Mouse (Mus musculus) limb, embryonic 12.5 days (tissue): ENCODE measurements around the gene Fam136a. TPM values are rescaled to one million over a fixed set of nuclear protein-coding genes. Genes with fewer than 3 reads are reported as not detected.
A peak's percentile ranks its signal among the peaks of the same experiment; 100 is the strongest.

Experiments
- ATAC-seq: fragments of 200-750 bp; cut with Nextera tagmentation; 2 replicates; pipeline ENCODE4 v1.8.0; 2017; ENCODE audit warnings: low read depth, moderate TSS enrichment; ENCODE audit not compliant: insufficient number of reproducible peaks, insufficient read depth, low FRiP score, low TSS enrichment
- H3K27ac ChIP-seq: fragments of 300-500 bp; sonication (generic); 2 replicates; pipeline ENCODE4 v1.5.1; 2016; ENCODE audit warnings: mild to moderate bottlenecking, moderate library complexity
- H3K27me3 ChIP-seq: fragments of 300-500 bp; sonication (generic); 2 replicates; pipeline ENCODE4 v1.6.1; 2016; ENCODE audit warnings: mild to moderate bottlenecking, moderate library complexity
- H3K36me3 ChIP-seq: fragments of 300-500 bp; sonication (generic); 2 replicates; pipeline ENCODE4 v1.6.1; 2016; ENCODE audit warnings: mild to moderate bottlenecking, moderate library complexity
- H3K4me1 ChIP-seq: fragments of 300-500 bp; sonication (generic); replicated peaks from 2 replicates; pipeline ENCODE4 v1.6.1; 2016
- H3K4me2 ChIP-seq: fragments of 300-500 bp; sonication (generic); 2 replicates; pipeline ENCODE4 v1.6.1; 2016; ENCODE audit warnings: mild to moderate bottlenecking, moderate library complexity
- H3K4me3 ChIP-seq: fragments of 300-500 bp; sonication (generic); replicated peaks from 2 replicates; pipeline ENCODE4 v1.5.1; 2016; ENCODE audit warnings: mild to moderate bottlenecking
- H3K9ac ChIP-seq: fragments of 300-500 bp; sonication (generic); replicated peaks from 2 replicates; pipeline ENCODE4 v1.6.1; 2016; ENCODE audit warnings: mild to moderate bottlenecking, moderate library complexity
- H3K9me3 ChIP-seq: fragments of 300-500 bp; sonication (generic); 2 replicates; pipeline ENCODE4 v1.6.1; 2016; ENCODE audit warnings: mild to moderate bottlenecking, moderate library complexity
- WGBS: fragments of 180-500 bp; shearing (Covaris S2); methylation state at CpG from one replicate; pipeline ENCODE4 v1.1.7; 2016; 5-methylcytosine and 5-hydroxymethylcytosine counted together
- polyA plus RNA-seq: library from polyadenylated mRNA; unstranded; fragments of >200 nt; fragmentation: Nextera tagmentation; extraction: Ambion mirVana; gene quantifications from 2 replicates; pipeline ENCODE4 v1.2.1, GENCODE M21; 2016

Fam136a gene
- polyA plus RNA-seq, 1 experiment from 2014 or later: 145 TPM

- Histone ChIP-seq H3K9me3 (no peaks in the 10 kb centered on the region), H3K4me1 (peaks cover 23% of the 10 kb centered on the region), H3K4me2 (peak overlapping the region; percentile 90), H3K27me3 (0 out of 2 replicates have a peak, but pooled peaks cover 3% of the 10 kb centered on the region), H3K27ac (no peak overlapping the region; the same call in 1 of the 2 replicates), H3K4me3 (peak overlapping the region; percentile 87), H3K9ac (peak overlapping the region; percentile 81), H3K36me3 (peaks cover 16% of the 10 kb centered on the region)
- WGBS: 7% methylated on average over 14 of the region's 14 CpGs
- no peak for ATAC-seq
These were observed 32.0 kb downstream of the Fam136a start for GRCm38 (mm10) chr6:86397257-86397980.

- H3K9me3 ChIP-seq: no peaks in the 10 kb centered on the region
- ATAC-seq: no peak
- no peak overlapping the region for H3K4me3 ChIP-seq
- H3K27me3 ChIP-seq: 0 out of 2 replicates have a peak, but pooled peaks cover 3% of the 10 kb centered on the region
- H3K9ac ChIP-seq: no peak overlapping the region
- no peak overlapping the region for H3K27ac ChIP-seq
- H3K4me1 ChIP-seq: peaks cover 23% of the 10 kb centered on the region
- WGBS: 78% methylated on average over 2 of the region's 2 CpGs
- H3K36me3 ChIP-seq: peaks cover 5% of the 10 kb centered on the region; the same call in 1 of the 2 replicates
- no peak overlapping the region for H3K4me2 ChIP-seq
These were observed 33.5 kb downstream of the Fam136a start for GRCm38 (mm10) chr6:86398986-86399385.

GRCm38 (mm10) chr6:86399995-86400394 is 34.5 kb downstream of the Fam136a start:
- Histone ChIP-seq H3K27me3 (0 out of 2 replicates have a peak, but pooled peaks cover 3% of the 10 kb centered on the region), H3K4me1 (peaks cover 19% of the 10 kb centered on the region), H3K27ac (no peak overlapping the region), H3K9me3 (no peaks in the 10 kb centered on the region), H3K4me3 (no peak overlapping the region), H3K9ac (no peak overlapping the region), H3K36me3 (no peaks in the 10 kb centered on the region), H3K4me2 (no peak overlapping the region)
- no peak for ATAC-seq
- WGBS: 84% methylated on average over 2 of the region's 2 CpGs

GRCm38 (mm10) chr6:86400972-86401371 is 35.5 kb downstream of the Fam136a start:
- no peaks in the 10 kb centered on the region for H3K36me3 ChIP-seq
- H3K9ac ChIP-seq: no peak overlapping the region
- 4% methylated on average over 9 of the region's 9 CpGs for WGBS
- no peak overlapping the region for H3K27ac ChIP-seq
- 0 out of 2 replicates have a peak, but pooled peaks have one; percentile 43 for ATAC-seq
- H3K4me3 ChIP-seq: peak overlapping the region; percentile 14
- peak overlapping the region; percentile 42 for H3K4me2 ChIP-seq
- H3K27me3 ChIP-seq: 0 out of 2 replicates have a peak, but pooled peaks cover 3% of the 10 kb centered on the region
- H3K9me3 ChIP-seq: no peaks in the 10 kb centered on the region
- H3K4me1 ChIP-seq: peaks cover 10% of the 10 kb centered on the region

GRCm38 (mm10) chr6:86402681-86403607 is 37.5 kb downstream of the Fam136a start:
- Histone ChIP-seq H3K4me1 (peaks cover 10% of the 10 kb centered on the region), H3K27ac (no peak overlapping the region), H3K4me2 (peak overlapping the region; percentile 62), H3K9ac (peak overlapping the region; percentile 40), H3K4me3 (peak overlapping the region; percentile 85), H3K9me3 (no peaks in the 10 kb centered on the region), H3K36me3 (peaks cover 13% of the 10 kb centered on the region), H3K27me3 (0 out of 2 replicates have a peak, but pooled peaks cover 3% of the 10 kb centered on the region)
- WGBS: 39% methylated on average over 12 of the region's 12 CpGs
- ATAC-seq: no peak

GRCm38 (mm10) chr6:86403728-86404099 is 38.3 kb downstream of the Fam136a start:
- under 1% methylated on average over 15 of the region's 15 CpGs for WGBS
- Histone ChIP-seq H3K4me1 (peaks cover 10% of the 10 kb centered on the region), H3K27ac (peak overlapping the region; percentile 100), H3K4me2 (peak overlapping the region; percentile 62), H3K27me3 (0 out of 2 replicates have a peak, but pooled peaks cover 3% of the 10 kb centered on the region), H3K36me3 (peaks cover 13% of the 10 kb centered on the region), H3K4me3 (peak overlapping the region; percentile 85), H3K9ac (peak overlapping the region; percentile 40; the same call in 1 of the 2 replicates), H3K9me3 (no peaks in the 10 kb centered on the region)
- peak; percentile 45; the same call in 1 of the 2 replicates for ATAC-seq

- peak within 1 kb of the TSS; percentile 85 for H3K4me3 ChIP-seq
- H3K36me3 ChIP-seq: peaks cover 15% of the 10 kb centered on the region
- peak within 1 kb of the TSS; percentile 100 for H3K27ac ChIP-seq
- peaks cover 10% of the 10 kb centered on the region for H3K4me1 ChIP-seq
- H3K27me3 ChIP-seq: 0 out of 2 replicates have a peak, but pooled peaks cover 3% of the 10 kb centered on the region
- WGBS: under 1% methylated on average over 61 of the region's 62 CpGs
- peak within 1 kb of the TSS; percentile 99 for H3K9ac ChIP-seq
- peak; percentile 92 for ATAC-seq
- peak within 1 kb of the TSS; percentile 62 for H3K4me2 ChIP-seq
- no peaks in the 10 kb centered on the region for H3K9me3 ChIP-seq
These were observed 38.8 kb downstream of the Fam136a start, which contains the start of gene Tia1 for GRCm38 (mm10) chr6:86404100-86404861. Gene Tia1 (plus strand): TSS chr6:86404219.

- 0 out of 2 replicates have a peak, but pooled peaks cover 1% of the 10 kb centered on the region for H3K27me3 ChIP-seq
- no peaks in the 10 kb centered on the region for H3K9me3 ChIP-seq
- H3K9ac ChIP-seq: peak overlapping the region; percentile 99
- no peak for ATAC-seq
- H3K4me2 ChIP-seq: peak overlapping the region; percentile 62
- H3K36me3 ChIP-seq: peaks cover 22% of the 10 kb centered on the region
- H3K27ac ChIP-seq: peak overlapping the region; percentile 100
- WGBS: 1% methylated on average over 11 of the region's 11 CpGs
- peak overlapping the region; percentile 85 for H3K4me3 ChIP-seq
- peaks cover 10% of the 10 kb centered on the region for H3K4me1 ChIP-seq
These were observed 39.5 kb downstream of the Fam136a start for GRCm38 (mm10) chr6:86404996-86405395.

GRCm38 (mm10) chr6:86406306-86406705 is 40.9 kb downstream of the Fam136a start:
- Histone ChIP-seq H3K9me3 (no peaks in the 10 kb centered on the region), H3K9ac (no peak overlapping the region)

GRCm38 (mm10) chr6:86418711-86419110 is 53.3 kb downstream of the Fam136a start:
- Histone ChIP-seq H3K27me3 (no peaks in the 10 kb centered on the region), H3K9me3 (no peaks in the 10 kb centered on the region), H3K9ac (no peak overlapping the region), H3K4me3 (no peak overlapping the region), H3K4me1 (no peaks in the 10 kb centered on the region), H3K4me2 (no peak overlapping the region), H3K27ac (no peak overlapping the region), H3K36me3 (peaks cover 81% of the 10 kb centered on the region)
- WGBS: 89% methylated on average over 6 of the region's 6 CpGs
- ATAC-seq: no peak

More at GRCm38 (mm10) chr6:86406306-86406705, 40.9 kb downstream of the Fam136a start:
- H3K27ac ChIP-seq: no peak overlapping the region
- peak overlapping the region; percentile 22 for H3K4me3 ChIP-seq
- no peaks in the 10 kb centered on the region for H3K27me3 ChIP-seq
- peak overlapping the region; percentile 62 for H3K4me2 ChIP-seq
- H3K4me1 ChIP-seq: peaks cover 10% of the 10 kb centered on the region
- no peak for ATAC-seq
- peaks cover 23% of the 10 kb centered on the region for H3K36me3 ChIP-seq
